Mouse (Mus musculus) embryonic facial prominence, embryonic 11.5 days (tissue): ENCODE results near the gene Nup153. TPM values are rescaled to one million over a fixed set of nuclear protein-coding genes. Genes with fewer than 3 reads are reported as not detected.
A peak's percentile ranks its signal among the peaks of the same experiment; 100 is the strongest.

Experiments
- ATAC-seq: fragments of 200-750 bp; cut with Nextera tagmentation; replicated peaks from 2 replicates; pipeline ENCODE4 v1.8.0; 2017; ENCODE audit warnings: low read depth; ENCODE audit not compliant: insufficient number of reproducible peaks, low FRiP score, low TSS enrichment
- DNase-seq: peaks from one replicate; pipeline ENCODE4 v3.0.0-alpha.2; 2015; ENCODE audit warnings: low spot score
- H3K27ac ChIP-seq: fragments of 300-500 bp; sonication (generic); replicated peaks from 2 replicates; pipeline ENCODE4 v1.5.1; 2014; ENCODE audit warnings: mild to moderate bottlenecking, low read depth, low read length, control low read depth
- H3K27me3 ChIP-seq: fragments of 300-500 bp; sonication (generic); 2 replicates; pipeline ENCODE4 v1.6.1; 2014; ENCODE audit warnings: mild to moderate bottlenecking, low read length, moderate library complexity, mixed read lengths; ENCODE audit not compliant: control insufficient read depth, insufficient read depth
- H3K36me3 ChIP-seq: fragments of 300-500 bp; sonication (generic); replicated peaks from 2 replicates; pipeline ENCODE4 v1.6.1; 2014; ENCODE audit warnings: low read depth, mild to moderate bottlenecking, low read length, moderate library complexity, mixed read lengths; ENCODE audit not compliant: control insufficient read depth, insufficient read depth
- H3K4me1 ChIP-seq: fragments of 300-500 bp; sonication (generic); 2 replicates; pipeline ENCODE4 v1.6.1; 2014; ENCODE audit warnings: low read length, mixed read lengths; ENCODE audit not compliant: control insufficient read depth, insufficient read depth
- H3K4me2 ChIP-seq: fragments of 300-500 bp; sonication (generic); 2 replicates; pipeline ENCODE4 v1.6.1; 2014; ENCODE audit warnings: low read depth, mild to moderate bottlenecking, control low read depth, low read length, moderate library complexity
- H3K4me3 ChIP-seq: fragments of 300-500 bp; sonication (generic); 2 replicates; pipeline ENCODE4 v1.5.1; 2014; ENCODE audit warnings: low read depth, low read length, control low read depth
- H3K9ac ChIP-seq: fragments of 300-500 bp; sonication (generic); replicated peaks from 2 replicates; pipeline ENCODE4 v1.6.1; 2014; ENCODE audit warnings: mild to moderate bottlenecking, control low read depth, low read length
- H3K9me3 ChIP-seq: fragments of 300-500 bp; sonication (generic); replicated peaks from 2 replicates; pipeline ENCODE4 v1.6.1; 2016; ENCODE audit warnings: mild to moderate bottlenecking, low read length, inconsistent platforms, mixed read lengths; ENCODE audit not compliant: control insufficient read depth
- WGBS: fragments of 180-500 bp; shearing (Covaris S2); extraction: QIAGEN DNeasy Blood & Tissue Kit; methylation state at CpG from one replicate; pipeline ENCODE4 v1.1.7; 2014; 5-methylcytosine and 5-hydroxymethylcytosine counted together
- polyA plus RNA-seq: library from polyadenylated mRNA; unstranded; fragments of >200 nt; fragmentation: Nextera tagmentation; extraction: Ambion mirVana; gene quantifications from 2 replicates; pipeline ENCODE4 v1.2.1, GENCODE M21; 2014

Nup153 gene
- polyA plus RNA-seq, 1 experiment from 2014 or later: 52.3 TPM

DNA sequence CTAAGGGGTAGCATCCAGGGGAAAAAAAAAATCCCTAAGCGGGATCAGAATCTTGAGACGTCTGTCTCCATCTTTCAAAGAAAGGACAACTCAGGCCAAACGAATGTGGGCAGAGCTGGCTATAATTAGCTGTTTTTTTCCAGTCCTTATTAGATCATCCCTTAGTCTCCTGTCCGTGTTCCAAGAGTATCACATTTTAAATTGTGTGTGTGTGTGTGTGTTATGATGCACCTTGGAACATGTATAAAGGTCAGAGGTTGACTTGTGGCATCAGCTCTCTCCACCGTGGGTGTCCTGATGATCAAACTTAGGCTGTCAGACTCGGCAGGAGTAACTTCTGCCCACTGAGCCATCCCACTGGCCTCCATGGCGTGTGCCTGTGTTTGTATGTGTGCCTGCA lies 11.7 kb upstream of the Nup153 start:
- H3K4me2 ChIP-seq: no peak overlapping the region
- no peak overlapping the region for H3K9ac ChIP-seq
- no peak for DNase-seq
- H3K27me3 ChIP-seq: no peaks in the 10 kb centered on the region
- H3K4me1 ChIP-seq: no peaks in the 10 kb centered on the region
- no peak overlapping the region for H3K4me3 ChIP-seq
- H3K27ac ChIP-seq: no peak overlapping the region
- H3K9me3 ChIP-seq: no peaks in the 10 kb centered on the region
- WGBS: 76% methylated on average over 7 of the region's 7 CpGs
- H3K36me3 ChIP-seq: no peaks in the 10 kb centered on the region
- no peak for ATAC-seq

DNA sequence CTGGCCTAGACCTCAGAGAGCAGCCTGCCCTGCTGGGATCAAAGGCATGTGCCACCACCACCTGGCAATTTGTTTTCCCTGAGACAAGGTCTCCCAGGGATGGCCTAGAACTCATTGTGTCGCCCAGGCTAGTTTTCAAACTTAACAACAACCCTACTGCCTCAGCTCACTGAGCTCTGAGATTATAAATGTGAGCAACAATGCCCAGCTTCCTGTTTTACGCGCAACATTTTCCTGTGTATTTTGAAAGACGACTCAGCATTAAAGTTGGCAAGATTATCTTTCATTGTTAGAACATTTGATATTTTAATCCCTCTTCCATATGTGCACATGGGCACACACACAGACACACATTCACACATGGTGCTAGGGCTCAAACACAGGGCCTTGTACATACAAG lies 9.7 kb upstream of the Nup153 start:
- Histone ChIP-seq H3K4me3 (no peak overlapping the region), H3K9me3 (no peaks in the 10 kb centered on the region), H3K9ac (no peak overlapping the region), H3K27me3 (no peaks in the 10 kb centered on the region), H3K4me1 (no peaks in the 10 kb centered on the region), H3K36me3 (no peaks in the 10 kb centered on the region), H3K4me2 (no peak overlapping the region), H3K27ac (no peak overlapping the region)
- DNase-seq: no peak
- ATAC-seq: no peak
- WGBS: 80% methylated on average over 4 of the region's 4 CpGs

DNA sequence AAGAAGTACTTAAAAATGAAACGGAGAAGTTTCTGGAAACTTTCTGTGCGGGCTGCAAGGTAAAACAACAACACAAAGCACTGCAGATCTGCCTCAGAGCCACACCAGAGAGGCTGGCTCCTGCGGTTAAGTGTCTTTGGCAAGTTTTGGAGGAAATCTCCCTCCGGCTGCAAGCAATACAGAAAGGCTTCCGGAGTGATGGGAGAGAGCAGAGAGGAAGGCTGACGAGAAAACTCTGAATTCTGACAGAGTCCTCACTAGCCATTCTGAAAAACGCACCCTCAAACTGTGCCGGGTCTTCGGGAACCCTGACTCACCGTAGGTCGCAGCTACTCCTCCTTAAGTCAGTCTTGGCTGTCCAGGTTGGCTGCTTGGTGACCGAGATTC lies 8.7 kb upstream of the Nup153 start:
- H3K9ac ChIP-seq: peak overlapping the region; percentile 0
- ATAC-seq: no peak
- H3K4me1 ChIP-seq: no peaks in the 10 kb centered on the region
- peak; percentile 31 for DNase-seq
- H3K4me2 ChIP-seq: peak overlapping the region; percentile 46
- H3K9me3 ChIP-seq: no peaks in the 10 kb centered on the region
- no peaks in the 10 kb centered on the region for H3K27me3 ChIP-seq
- WGBS: 4% methylated on average over 12 of the region's 12 CpGs
- peak overlapping the region; percentile 24 for H3K4me3 ChIP-seq
- H3K27ac ChIP-seq: no peak overlapping the region
- no peaks in the 10 kb centered on the region for H3K36me3 ChIP-seq

DNA sequence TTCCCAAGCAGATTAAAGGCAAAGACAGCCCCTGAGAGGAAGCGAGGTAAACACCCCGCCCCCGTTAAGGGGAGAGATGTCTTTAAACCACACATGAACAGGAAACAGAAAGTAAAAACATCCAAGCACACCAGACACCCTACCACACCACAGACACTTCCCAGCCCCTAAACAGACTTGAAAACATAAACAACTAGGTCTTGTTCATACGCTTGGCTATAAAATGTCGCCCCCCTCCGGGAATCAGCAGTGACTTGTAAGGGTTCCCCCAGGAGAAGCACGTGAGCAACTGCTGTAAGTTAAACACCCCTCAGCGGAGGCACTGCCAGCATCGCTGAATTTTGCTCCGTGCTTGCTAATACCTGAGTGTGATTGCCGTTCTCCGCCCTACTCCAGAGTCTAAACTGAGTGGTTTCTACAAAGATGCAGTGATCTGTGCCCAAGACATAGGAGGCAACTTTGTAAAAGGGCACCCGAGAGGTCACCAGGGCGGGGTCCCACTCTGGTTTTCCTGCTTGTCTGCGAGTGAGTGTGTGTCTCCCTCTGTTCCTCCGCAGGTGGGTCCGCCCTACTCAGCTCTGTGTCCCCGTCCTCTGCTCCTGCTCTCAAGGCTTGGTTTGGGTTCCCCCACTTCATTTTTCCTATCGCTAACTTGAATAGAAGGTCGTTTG lies 8.2 kb upstream of the Nup153 start:
- no peaks in the 10 kb centered on the region for H3K36me3 ChIP-seq
- peak overlapping the region; percentile 0 for H3K9ac ChIP-seq
- DNase-seq (peak; percentile 72), ATAC-seq (0 out of 2 replicates have a peak, but pooled peaks have one; percentile 44)
- WGBS: under 1% methylated on average over 20 of the region's 20 CpGs
- no peaks in the 10 kb centered on the region for H3K27me3 ChIP-seq
- no peak overlapping the region for H3K27ac ChIP-seq
- H3K9me3 ChIP-seq: no peaks in the 10 kb centered on the region
- peak overlapping the region; percentile 24 for H3K4me3 ChIP-seq
- no peaks in the 10 kb centered on the region for H3K4me1 ChIP-seq
- peak overlapping the region; percentile 46 for H3K4me2 ChIP-seq

DNA sequence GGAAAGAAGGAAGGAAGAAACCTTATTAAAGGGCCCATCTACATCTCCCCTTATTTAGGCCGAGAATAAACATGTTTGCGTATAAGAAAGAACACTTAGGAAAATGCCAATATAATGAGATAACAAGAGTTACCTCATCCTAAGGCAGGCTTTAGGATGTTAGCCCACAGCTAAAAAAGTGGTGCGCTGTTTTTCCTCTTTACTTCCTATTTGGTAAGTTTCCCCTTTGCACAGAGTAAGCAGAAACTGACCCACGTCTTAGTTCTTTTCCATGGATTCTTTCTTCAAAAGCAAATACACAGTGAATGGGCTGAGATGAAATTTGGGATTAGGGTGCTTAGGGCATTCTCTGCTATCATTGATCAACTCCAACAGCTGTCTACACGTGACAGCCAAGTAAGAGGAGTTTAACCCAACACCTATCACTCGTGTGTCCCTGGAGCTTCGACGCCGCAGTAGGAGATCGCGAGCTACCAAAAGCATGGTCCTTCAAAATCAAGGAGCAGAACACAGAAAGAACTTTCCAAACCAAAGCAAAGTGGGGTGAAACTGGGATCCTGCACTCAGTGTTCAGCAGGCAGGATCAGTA lies 7.6 kb upstream of the Nup153 start:
- no peaks in the 10 kb centered on the region for H3K9me3 ChIP-seq
- H3K36me3 ChIP-seq: no peaks in the 10 kb centered on the region
- no peak for DNase-seq
- no peak for ATAC-seq
- peak overlapping the region; percentile 46 for H3K4me2 ChIP-seq
- no peaks in the 10 kb centered on the region for H3K4me1 ChIP-seq
- no peaks in the 10 kb centered on the region for H3K27me3 ChIP-seq
- 49% methylated on average over 11 of the region's 11 CpGs for WGBS
- no peak overlapping the region for H3K27ac ChIP-seq
- peak overlapping the region; percentile 0; the same call in 1 of the 2 replicates for H3K9ac ChIP-seq
- H3K4me3 ChIP-seq: peak overlapping the region; percentile 24; the same call in 1 of the 2 replicates

DNA sequence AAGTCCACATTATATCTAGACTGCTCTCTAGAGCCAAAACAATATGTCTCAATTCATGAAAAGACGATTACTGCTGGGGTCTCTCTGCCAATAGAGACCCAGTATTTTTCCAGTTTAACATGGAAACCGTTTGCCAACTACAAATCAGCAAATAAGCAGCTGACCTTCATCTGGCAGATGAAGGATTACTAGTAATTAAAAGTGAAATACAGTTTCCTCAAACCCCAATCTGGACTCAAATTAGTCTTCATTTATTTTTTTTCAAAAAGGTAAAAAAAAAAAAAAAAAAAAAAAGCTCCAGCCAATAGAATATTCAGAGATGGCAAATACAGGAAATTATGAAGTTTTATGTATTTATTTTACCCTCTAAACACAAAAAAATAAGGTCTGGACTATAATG lies 2.3 kb upstream of the Nup153 start:
- DNase-seq: no peak
- Histone ChIP-seq H3K9ac (no peak overlapping the region), H3K36me3 (no peaks in the 10 kb centered on the region), H3K27me3 (no peaks in the 10 kb centered on the region), H3K9me3 (no peaks in the 10 kb centered on the region), H3K4me2 (no peak overlapping the region), H3K4me1 (no peaks in the 10 kb centered on the region), H3K4me3 (no peak overlapping the region), H3K27ac (no peak overlapping the region)
- 79% methylated on average over 2 of the region's 2 CpGs for WGBS
- ATAC-seq: no peak

DNA sequence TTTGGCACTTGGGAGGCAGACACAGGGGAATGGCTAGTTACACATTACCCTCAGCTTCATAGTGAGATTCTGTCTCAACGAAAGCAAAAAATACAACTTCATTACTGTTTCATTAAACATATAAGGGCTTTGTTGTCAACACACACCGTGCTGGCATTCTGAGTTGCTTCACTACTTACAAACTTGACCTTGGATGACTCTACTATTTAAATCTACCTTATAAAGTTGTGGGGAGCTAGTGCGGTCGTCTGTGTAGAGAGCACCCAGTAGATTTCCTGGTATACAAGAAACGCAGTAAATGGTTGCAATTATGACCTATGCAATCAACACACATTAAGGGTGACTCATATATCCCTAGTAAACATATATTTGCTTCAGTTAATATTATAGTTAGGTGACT lies 671 bp upstream of the Nup153 start:
- H3K9ac ChIP-seq: peak overlapping the region; percentile 40
- 35% methylated on average over 5 of the region's 5 CpGs for WGBS
- DNase-seq: peak; percentile 17
- H3K27me3 ChIP-seq: no peaks in the 10 kb centered on the region
- no peak overlapping the region for H3K27ac ChIP-seq
- H3K4me1 ChIP-seq: no peaks in the 10 kb centered on the region
- no peaks in the 10 kb centered on the region for H3K36me3 ChIP-seq
- no peaks in the 10 kb centered on the region for H3K9me3 ChIP-seq
- H3K4me2 ChIP-seq: peak overlapping the region; percentile 30
- peak overlapping the region; percentile 100 for H3K4me3 ChIP-seq
- no peak for ATAC-seq

DNA sequence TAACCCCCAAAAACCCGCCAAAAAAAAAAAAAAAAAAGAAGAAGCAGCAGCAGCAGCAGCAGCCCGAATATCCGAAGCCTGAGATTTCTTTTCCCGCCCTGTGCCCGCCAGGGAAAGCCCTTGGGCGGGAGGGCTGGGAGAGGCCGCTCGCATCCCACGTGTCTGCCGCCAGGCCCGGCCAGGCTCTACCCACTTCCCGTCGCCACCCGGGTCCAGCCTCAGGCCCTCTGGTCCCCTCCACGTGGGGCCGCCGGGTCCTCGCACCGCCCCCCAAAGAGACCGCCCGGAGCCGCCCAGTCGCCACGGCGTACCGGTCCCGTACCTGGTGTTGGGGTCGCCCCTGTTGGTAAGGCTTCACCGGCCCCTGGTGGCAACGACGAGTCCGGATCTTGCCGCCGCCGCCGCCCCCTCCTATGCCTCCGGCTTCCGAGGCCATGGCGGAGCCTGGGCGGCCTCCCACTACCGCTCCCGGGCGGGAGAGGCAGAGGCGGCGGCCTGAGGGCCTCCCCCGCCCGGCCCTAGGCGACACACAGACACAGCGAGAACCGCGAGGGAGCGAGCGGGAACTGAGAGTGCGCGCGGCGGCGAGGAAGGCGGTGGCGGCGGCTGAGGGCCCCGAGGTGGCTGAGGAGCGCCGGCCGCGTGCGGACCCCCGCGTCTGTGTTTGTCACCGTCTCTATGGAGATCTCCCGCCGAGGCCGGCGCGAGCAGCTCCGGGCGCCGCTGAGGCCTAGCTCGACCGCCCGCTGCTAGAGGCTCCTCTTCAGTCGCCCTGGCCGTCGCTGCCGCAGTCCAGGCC lies 503 bp downstream of the Nup153 start:
- peak; percentile 65 for DNase-seq

More for the DNA sequence above, 503 bp downstream of the Nup153 start:
- ATAC-seq: peak; percentile 89
- Histone ChIP-seq H3K36me3 (no peaks in the 10 kb centered on the region), H3K4me3 (peak overlapping the region; percentile 100), H3K9ac (peak overlapping the region; percentile 91), H3K4me1 (no peaks in the 10 kb centered on the region), H3K27me3 (no peaks in the 10 kb centered on the region), H3K4me2 (peak overlapping the region; percentile 70), H3K9me3 (no peaks in the 10 kb centered on the region), H3K27ac (peak overlapping the region; percentile 89)
- WGBS: 1% methylated on average over 74 of the region's 85 CpGs
